Mouse (Mus musculus): ENCODE measurements around the gene Kiss1r. TPM values are rescaled to one million over a fixed set of nuclear protein-coding genes. Genes with fewer than 3 reads are reported as not detected.

The Kiss1r gene
- polyA plus RNA-seq, 2 experiments, result 0.26 to 2.5 TPM

GRCm38 (mm10) chr10:79874290-79874862, 42.4 kb upstream of the Kiss1r start, which contains the start of the genes Prtn3 and Plppr3:
TSS of gene Prtn3 (plus strand) at chr10:79874476.
TSS of gene Plppr3 (minus strand) at chr10:79874634.
- ATAC-seq (ENCODE audit: low FRiP score, low read depth), result peak; percentile 90
- H3K4me2 ChIP-seq (replicated peaks; ENCODE audit: low read depth, low read length, severe bottlenecking), result peak within 1 kb of the TSS; percentile 72
- no peaks in the 10 kb centered on the region for H3K9me3 ChIP-seq (ENCODE audit: control insufficient read depth, low read length)
- TF ChIP-seq POLR2A (IDR thresholded peaks at IDR 0.05; ENCODE audit: borderline replicate concordance, extremely low read depth, insufficient read depth, insufficient read length), result peak; percentile 88; the same call in 1 of the 2 replicates
- DNase-seq (ENCODE audit: low spot score), result peak; percentile 55
- 0% methylated on average over 34 of the region's 57 CpGs for WGBS
- peaks cover 16% of the 10 kb centered on the region; the same call in 1 of the 2 replicates for H3K4me1 ChIP-seq (ENCODE audit: control insufficient read depth, insufficient read depth, low read length)
- H3K9ac ChIP-seq (ENCODE audit: low read depth, low read length, severe bottlenecking), result peak within 1 kb of the TSS; percentile 88
- H3K27ac ChIP-seq (replicated peaks; ENCODE audit: low read depth, low read length), result peak within 1 kb of the TSS; percentile 75
- no peaks in the 10 kb centered on the region for H3K27me3 ChIP-seq (ENCODE audit: control insufficient read depth, insufficient read depth, low read length)
- peak within 1 kb of the TSS; percentile 58 for H3K4me3 ChIP-seq (replicated peaks; ENCODE audit: low read length)
- peaks cover 23% of the 10 kb centered on the region for H3K36me3 ChIP-seq (ENCODE audit: control insufficient read depth, insufficient read depth, low read length)

- no peak for TF ChIP-seq POLR2A (IDR thresholded peaks at IDR 0.05; ENCODE audit: borderline replicate concordance, extremely low read depth, insufficient read depth, insufficient read length)
- no peak for ATAC-seq (ENCODE audit: low FRiP score, low read depth)
- no peak overlapping the region for H3K4me3 ChIP-seq (replicated peaks; ENCODE audit: low read length)
- H3K4me1 ChIP-seq (ENCODE audit: control insufficient read depth, insufficient read depth, low read length), result peaks cover 18% of the 10 kb centered on the region; the same call in 1 of the 2 replicates
- H3K27ac ChIP-seq (replicated peaks; ENCODE audit: low read depth, low read length), result no peak overlapping the region
- H3K4me2 ChIP-seq (replicated peaks; ENCODE audit: low read depth, low read length, severe bottlenecking), result no peak overlapping the region
- H3K27me3 ChIP-seq (ENCODE audit: control insufficient read depth, insufficient read depth, low read length), result no peaks in the 10 kb centered on the region
- H3K9ac ChIP-seq (ENCODE audit: low read depth, low read length, severe bottlenecking), result no peak overlapping the region
- no peaks in the 10 kb centered on the region for H3K9me3 ChIP-seq (ENCODE audit: control insufficient read depth, low read length)
- no peak for DNase-seq (ENCODE audit: low spot score)
- no peaks in the 10 kb centered on the region for H3K36me3 ChIP-seq (ENCODE audit: control insufficient read depth, insufficient read depth, low read length)
- 69% methylated on average over 1 of the region's 1 CpGs for WGBS
Measured at GRCm38 (mm10) chr10:79877174-79877573, 39.6 kb upstream of the Kiss1r start.

DNA sequence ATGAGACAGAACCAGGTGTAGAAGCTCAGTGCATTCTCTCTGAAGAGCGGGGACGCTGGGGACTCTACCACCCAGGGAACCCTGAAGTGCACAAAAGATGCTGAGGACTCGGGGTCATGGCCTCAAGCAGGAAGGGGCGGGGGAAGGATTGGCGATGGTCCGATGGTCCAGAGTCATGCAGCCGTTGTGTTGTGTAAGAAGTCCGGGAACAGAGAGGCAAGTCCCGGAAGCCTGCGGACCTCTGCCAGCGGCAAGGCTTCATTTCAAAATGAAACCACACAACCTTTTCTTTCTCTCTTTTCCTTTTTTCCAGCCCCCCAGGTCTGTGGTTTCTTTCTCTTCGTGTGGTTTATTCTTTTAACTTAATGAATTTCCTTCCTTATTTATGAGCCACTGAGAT, 39.0 kb upstream of the Kiss1r start:
- Histone ChIP-seq H3K27me3 (ENCODE audit: control insufficient read depth, insufficient read depth, low read length) (no peaks in the 10 kb centered on the region), H3K36me3 (ENCODE audit: control insufficient read depth, insufficient read depth, low read length) (no peaks in the 10 kb centered on the region), H3K9ac (ENCODE audit: low read depth, low read length, severe bottlenecking) (no peak overlapping the region), H3K9me3 (ENCODE audit: control insufficient read depth, low read length) (no peaks in the 10 kb centered on the region), H3K4me2 (replicated peaks; ENCODE audit: low read depth, low read length, severe bottlenecking) (no peak overlapping the region), H3K27ac (replicated peaks; ENCODE audit: low read depth, low read length) (no peak overlapping the region), H3K4me3 (replicated peaks; ENCODE audit: low read length) (no peak overlapping the region), H3K4me1 (ENCODE audit: control insufficient read depth, insufficient read depth, low read length) (peaks cover 18% of the 10 kb centered on the region; the same call in 1 of the 2 replicates)
- DNase-seq (ENCODE audit: low spot score) (no peak), ATAC-seq (ENCODE audit: low FRiP score, low read depth) (no peak)
- WGBS, result 50% methylated on average over 12 of the region's 12 CpGs
- TF ChIP-seq POLR2A (IDR thresholded peaks at IDR 0.05; ENCODE audit: borderline replicate concordance, extremely low read depth, insufficient read depth, insufficient read length), result no peak

DNA sequence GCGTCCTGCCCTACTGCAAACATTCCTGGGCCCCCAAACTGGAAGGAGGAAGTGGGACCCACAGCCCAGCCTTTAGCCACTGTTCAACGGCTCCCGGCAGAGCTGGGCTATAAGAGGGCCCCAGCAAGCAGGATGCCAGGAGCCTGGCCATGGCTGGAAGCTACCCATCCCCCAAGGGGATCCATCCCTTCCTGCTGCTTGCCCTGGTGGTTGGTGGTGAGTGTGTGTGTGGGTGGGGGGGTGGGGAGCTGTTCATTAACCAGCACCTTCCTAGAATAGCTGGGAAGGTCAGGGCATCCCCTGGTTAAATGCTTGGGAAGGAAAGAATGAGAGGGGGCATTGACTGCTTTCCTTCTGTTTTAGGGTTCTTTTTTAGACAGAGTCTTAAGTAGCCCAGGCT, 37.2 kb upstream of the Kiss1r start:
- no peak overlapping the region for H3K27ac ChIP-seq (replicated peaks; ENCODE audit: low read depth, low read length)
- 31% methylated on average over 3 of the region's 3 CpGs for WGBS
- peaks cover 12% of the 10 kb centered on the region; the same call in 1 of the 2 replicates for H3K4me1 ChIP-seq (ENCODE audit: control insufficient read depth, insufficient read depth, low read length)
- no peaks in the 10 kb centered on the region for H3K27me3 ChIP-seq (ENCODE audit: control insufficient read depth, insufficient read depth, low read length)
- DNase-seq (ENCODE audit: low spot score) (no peak), ATAC-seq (ENCODE audit: low FRiP score, low read depth) (no peak)
- H3K9me3 ChIP-seq (ENCODE audit: control insufficient read depth, low read length), result no peaks in the 10 kb centered on the region
- no peaks in the 10 kb centered on the region for H3K36me3 ChIP-seq (ENCODE audit: control insufficient read depth, insufficient read depth, low read length)
- H3K4me2 ChIP-seq (replicated peaks; ENCODE audit: low read depth, low read length, severe bottlenecking), result no peak overlapping the region
- H3K9ac ChIP-seq (ENCODE audit: low read depth, low read length, severe bottlenecking), result no peak overlapping the region
- TF ChIP-seq POLR2A (IDR thresholded peaks at IDR 0.05; ENCODE audit: borderline replicate concordance, extremely low read depth, insufficient read depth, insufficient read length), result no peak
- no peak overlapping the region for H3K4me3 ChIP-seq (replicated peaks; ENCODE audit: low read length)

- no peak for TF ChIP-seq POLR2A (IDR thresholded peaks at IDR 0.05; ENCODE audit: borderline replicate concordance, extremely low read depth, insufficient read depth, insufficient read length)
- ATAC-seq (ENCODE audit: low FRiP score, low read depth), result no peak
- H3K27me3 ChIP-seq (ENCODE audit: control insufficient read depth, insufficient read depth, low read length), result no peaks in the 10 kb centered on the region
- WGBS, result 16% methylated on average over 9 of the region's 9 CpGs
- no peak overlapping the region for H3K27ac ChIP-seq (replicated peaks; ENCODE audit: low read depth, low read length)
- H3K9me3 ChIP-seq (ENCODE audit: control insufficient read depth, low read length), result no peaks in the 10 kb centered on the region
- no peak overlapping the region for H3K9ac ChIP-seq (ENCODE audit: low read depth, low read length, severe bottlenecking)
- H3K4me3 ChIP-seq (replicated peaks; ENCODE audit: low read length), result no peak overlapping the region
- H3K4me1 ChIP-seq (ENCODE audit: control insufficient read depth, insufficient read depth, low read length), result peaks cover 6% of the 10 kb centered on the region; the same call in 1 of the 2 replicates
- H3K36me3 ChIP-seq (ENCODE audit: control insufficient read depth, insufficient read depth, low read length), result no peaks in the 10 kb centered on the region
- DNase-seq (ENCODE audit: low spot score), result no peak
- H3K4me2 ChIP-seq (replicated peaks; ENCODE audit: low read depth, low read length, severe bottlenecking), result no peak overlapping the region
Measured at GRCm38 (mm10) chr10:79880721-79881120, 36.0 kb upstream of the Kiss1r start.

Measured in limb, embryonic 14.5 days (tissue).